Mouse (Mus musculus) bone marrow, adult 2 months (tissue): ENCODE measurements around the gene Ptbp3.

ENCODE experiments used
- CTCF ChIP-seq: fragments of 200-500 bp; IDR thresholded peaks from 2 replicates; pipeline ENCODE4 v1.5.1; 2011; ENCODE audit warnings: low read length, control low read depth; ENCODE audit not compliant: control insufficient read depth, insufficient read depth
- POLR2A ChIP-seq: fragments of 200-500 bp; IDR thresholded peaks from 2 replicates; pipeline ENCODE4 v1.6.1; 2011; ENCODE audit warnings: low read depth, mild to moderate bottlenecking, control low read depth, low read length, borderline replicate concordance; ENCODE audit not compliant: control insufficient read depth

GRCm38 (mm10) chr4:59447296-59447695, 101.9 kb downstream of the Ptbp3 start:
- TF ChIP-seq CTCF (no peak), POLR2A (no peak)
